Mouse (Mus musculus): ENCODE measurements around the gene Ccdc57. TPM values are rescaled to one million over a fixed set of nuclear protein-coding genes. Genes with fewer than 3 reads are reported as not detected.

The Ccdc57 gene
- polyA plus RNA-seq, 1 experiment from 2014 or later, result 6.0 TPM

DNA sequence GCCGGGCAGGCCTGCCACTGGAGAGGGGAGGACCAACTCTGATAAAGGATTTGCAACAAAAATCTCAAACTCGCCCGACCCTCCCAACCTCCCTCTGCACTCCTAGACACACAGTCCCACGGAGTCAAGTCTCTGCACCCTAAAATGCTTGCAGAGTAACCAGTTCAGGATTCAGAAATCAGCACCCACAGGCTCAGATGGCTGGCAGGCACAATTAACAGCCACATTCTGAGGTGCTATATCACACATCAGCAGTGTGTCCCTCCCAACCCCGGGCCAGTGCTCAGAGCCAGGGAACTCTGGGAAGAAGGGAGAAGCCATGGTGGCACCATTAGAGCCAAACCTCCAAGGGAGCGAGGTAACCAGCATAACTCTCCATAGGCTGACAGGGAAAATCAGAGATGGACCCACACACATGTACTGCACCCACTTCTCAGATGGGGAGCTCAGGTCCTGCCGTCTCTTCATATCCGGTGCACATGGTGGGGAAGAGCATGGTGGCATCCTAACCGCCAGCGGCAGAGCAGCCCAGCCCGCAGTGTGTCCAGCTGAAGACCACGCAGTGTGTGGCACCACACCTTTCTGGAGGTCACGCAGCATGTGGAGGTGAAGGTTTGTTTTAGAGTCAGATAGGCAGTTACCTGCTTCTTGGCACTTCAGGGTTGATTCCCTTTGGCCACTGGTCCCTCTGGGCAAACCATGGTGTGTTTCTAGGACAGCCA lies 29.5 kb upstream of the Ccdc57 start:
- Histone ChIP-seq H3K4me1 (peaks cover 61% of the 10 kb centered on the region), H3K27ac (no peak overlapping the region)

GRCm38 (mm10) chr11:120961594-120961993 lies 28.9 kb upstream of the Ccdc57 start:
- H3K9me3 ChIP-seq, result no peaks in the 10 kb centered on the region
- no peak overlapping the region for H3K27ac ChIP-seq
- peaks cover 99% of the 10 kb centered on the region for H3K36me3 ChIP-seq
- H3K4me1 ChIP-seq, result peaks cover 67% of the 10 kb centered on the region
- H3K4me3 ChIP-seq, result no peak overlapping the region
- WGBS, result 84% methylated on average over 7 of the region's 7 CpGs
- no peaks in the 10 kb centered on the region for H3K27me3 ChIP-seq (ENCODE audit: insufficient read depth, poor library complexity, severe bottlenecking)
- no peak for DNase-seq (ENCODE audit: low spot score)

More for the DNA sequence above, 29.5 kb upstream of the Ccdc57 start:
- WGBS, result 85% methylated on average over 13 of the region's 13 CpGs
- no peak for DNase-seq (ENCODE audit: low spot score)
- Histone ChIP-seq H3K9me3 (no peaks in the 10 kb centered on the region), H3K36me3 (peaks cover 99% of the 10 kb centered on the region), H3K4me3 (no peak overlapping the region), H3K27me3 (ENCODE audit: insufficient read depth, poor library complexity, severe bottlenecking) (no peaks in the 10 kb centered on the region)

DNA sequence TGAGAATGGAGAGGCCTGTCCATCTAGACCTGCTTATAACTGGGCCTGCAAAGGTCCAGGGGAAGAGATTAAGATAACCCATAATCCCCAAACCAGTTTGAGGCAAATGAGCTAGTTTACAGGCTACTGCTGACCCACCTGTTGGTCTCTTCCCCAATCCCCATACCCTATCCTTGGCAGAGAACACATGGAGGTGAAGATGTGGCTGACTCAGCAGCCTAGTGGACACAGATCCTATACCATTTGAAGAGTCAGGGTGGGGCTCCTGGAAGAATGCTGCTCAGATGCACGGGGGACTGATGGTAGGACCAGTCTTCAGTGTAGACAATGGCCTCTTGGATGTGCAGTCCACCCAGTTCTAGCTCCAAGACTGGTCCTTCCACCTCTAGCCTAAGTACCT lies 27.6 kb upstream of the Ccdc57 start:
- no peak for DNase-seq (ENCODE audit: low spot score)
- 71% methylated on average over 1 of the region's 1 CpGs for WGBS
- no peak overlapping the region for H3K27ac ChIP-seq
- no peaks in the 10 kb centered on the region for H3K9me3 ChIP-seq
- no peaks in the 10 kb centered on the region for H3K27me3 ChIP-seq (ENCODE audit: insufficient read depth, poor library complexity, severe bottlenecking)
- H3K4me1 ChIP-seq, result peaks cover 65% of the 10 kb centered on the region
- no peak overlapping the region for H3K4me3 ChIP-seq
- peaks cover 99% of the 10 kb centered on the region for H3K36me3 ChIP-seq

- no peak for DNase-seq (ENCODE audit: low spot score)
- Histone ChIP-seq H3K4me3 (no peak overlapping the region), H3K27me3 (ENCODE audit: insufficient read depth, poor library complexity, severe bottlenecking) (no peaks in the 10 kb centered on the region), H3K9me3 (no peaks in the 10 kb centered on the region), H3K36me3 (peaks cover 99% of the 10 kb centered on the region), H3K27ac (peak overlapping the region; percentile 57; the same call in 1 of the 2 replicates), H3K4me1 (peaks cover 65% of the 10 kb centered on the region)
- WGBS, result 60% methylated on average over 3 of the region's 3 CpGs
Observed at GRCm38 (mm10) chr11:120959564-120959963, 26.9 kb upstream of the Ccdc57 start.

DNA sequence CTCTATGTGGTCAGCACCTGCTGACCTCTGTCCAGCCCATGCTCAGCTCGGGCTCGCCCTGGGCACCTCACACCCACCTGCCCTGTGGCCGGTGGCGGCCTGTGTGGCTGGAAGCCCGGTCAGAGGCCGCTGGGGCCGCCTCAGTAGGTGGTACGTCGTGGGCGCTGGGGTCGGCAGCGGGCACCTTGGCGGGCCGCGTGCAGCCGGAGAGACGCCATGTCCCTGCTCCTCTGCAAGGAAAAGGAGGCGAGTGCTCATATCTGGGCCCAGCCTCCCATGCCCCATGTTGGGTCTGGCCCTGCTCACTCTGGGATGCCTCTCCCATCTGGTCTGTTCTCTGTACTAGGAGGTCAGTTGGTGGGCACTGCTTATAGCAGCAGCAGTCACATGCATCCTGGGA lies 26.4 kb upstream of the Ccdc57 start:
- H3K9me3 ChIP-seq, result no peaks in the 10 kb centered on the region
- peak overlapping the region; percentile 57; the same call in 1 of the 2 replicates for H3K27ac ChIP-seq
- H3K4me1 ChIP-seq, result peaks cover 65% of the 10 kb centered on the region
- 87% methylated on average over 18 of the region's 18 CpGs for WGBS
- H3K4me3 ChIP-seq, result no peak overlapping the region
- peaks cover 99% of the 10 kb centered on the region for H3K36me3 ChIP-seq
- DNase-seq (ENCODE audit: low spot score), result no peak
- no peaks in the 10 kb centered on the region for H3K27me3 ChIP-seq (ENCODE audit: insufficient read depth, poor library complexity, severe bottlenecking)

DNA sequence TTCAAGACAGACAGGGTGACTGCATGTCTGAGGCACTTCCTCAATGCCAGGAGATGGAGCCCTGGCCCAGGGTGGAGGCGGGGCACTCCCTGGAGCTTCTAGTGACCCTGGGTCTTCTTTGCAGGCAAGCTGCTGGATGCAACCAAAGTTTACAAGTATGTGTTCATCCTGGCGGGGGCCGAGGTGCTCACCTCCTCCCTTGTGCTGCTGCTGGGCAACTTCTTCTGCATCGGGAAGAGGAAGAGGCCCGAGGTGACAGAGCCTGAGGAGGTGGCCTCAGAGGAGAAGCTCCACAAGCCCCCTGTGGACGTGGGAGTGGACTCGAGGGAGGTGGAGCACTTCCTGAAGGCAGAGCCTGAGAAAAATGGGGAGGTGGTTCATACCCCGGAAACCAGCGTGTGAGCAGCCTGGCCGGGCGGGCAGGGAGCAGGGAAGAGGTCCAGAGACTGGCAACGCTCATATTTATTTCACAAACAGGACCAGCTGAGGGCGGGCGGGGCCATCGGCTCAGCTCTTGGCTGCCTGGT lies 25.1 kb upstream of the Ccdc57 start:
- peak overlapping the region; percentile 42 for H3K27ac ChIP-seq
- no peak overlapping the region for H3K4me3 ChIP-seq
- WGBS, result 67% methylated on average over 15 of the region's 15 CpGs
- H3K36me3 ChIP-seq, result peaks cover 92% of the 10 kb centered on the region
- H3K9me3 ChIP-seq, result no peaks in the 10 kb centered on the region
- no peak for DNase-seq (ENCODE audit: low spot score)
- peaks cover 68% of the 10 kb centered on the region for H3K4me1 ChIP-seq
- no peaks in the 10 kb centered on the region for H3K27me3 ChIP-seq (ENCODE audit: insufficient read depth, poor library complexity, severe bottlenecking)

DNA sequence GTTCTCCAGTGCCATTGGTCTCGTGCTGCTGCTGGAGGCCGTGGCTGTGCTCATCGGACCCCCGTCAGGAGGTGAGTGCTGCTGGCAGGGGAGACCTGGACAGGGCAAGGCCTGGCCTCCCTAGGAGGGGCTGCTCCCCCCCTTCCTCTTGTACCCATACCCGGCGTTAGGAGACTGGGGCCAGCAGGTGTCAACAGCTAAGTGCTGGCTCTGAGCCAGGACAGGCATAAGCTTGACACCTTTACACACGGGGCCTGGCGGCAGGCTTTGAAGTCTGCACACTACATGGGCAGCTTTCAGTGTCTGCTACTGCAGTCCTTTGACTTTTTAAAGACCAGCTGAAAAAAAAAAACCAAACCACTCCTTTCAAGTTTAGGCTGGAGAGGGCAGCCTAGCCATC lies 24.4 kb upstream of the Ccdc57 start:
- Histone ChIP-seq H3K4me1 (peaks cover 76% of the 10 kb centered on the region), H3K27ac (no peak overlapping the region; the same call in 1 of the 2 replicates), H3K9me3 (no peaks in the 10 kb centered on the region), H3K27me3 (ENCODE audit: insufficient read depth, poor library complexity, severe bottlenecking) (no peaks in the 10 kb centered on the region), H3K36me3 (peaks cover 85% of the 10 kb centered on the region), H3K4me3 (no peak overlapping the region)
- DNase-seq (ENCODE audit: low spot score), result no peak
- 49% methylated on average over 8 of the region's 8 CpGs for WGBS

DNA sequence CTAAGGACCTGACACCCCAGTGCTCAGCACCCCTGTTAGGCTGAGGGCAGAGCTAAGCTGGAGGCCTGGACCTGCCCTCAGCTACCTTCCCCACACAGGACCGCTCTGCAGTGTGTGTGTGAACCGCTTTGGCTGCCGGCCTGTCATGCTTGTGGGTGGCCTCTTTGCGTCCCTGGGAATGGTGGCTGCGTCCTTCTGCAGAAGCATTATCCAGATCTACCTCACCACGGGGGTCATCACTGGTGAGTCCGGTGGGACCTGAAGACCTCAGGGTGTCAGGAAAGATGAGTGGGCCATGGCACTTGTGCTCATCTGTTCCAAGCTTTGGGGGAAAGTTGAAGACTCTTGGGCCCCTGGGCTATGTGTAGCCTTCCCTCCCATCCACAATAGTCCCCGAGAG lies 23.0 kb upstream of the Ccdc57 start:
- Histone ChIP-seq H3K27ac (no peak overlapping the region), H3K4me1 (peaks cover 87% of the 10 kb centered on the region), H3K9me3 (no peaks in the 10 kb centered on the region), H3K4me3 (no peak overlapping the region), H3K27me3 (ENCODE audit: insufficient read depth, poor library complexity, severe bottlenecking) (no peaks in the 10 kb centered on the region), H3K36me3 (peaks cover 72% of the 10 kb centered on the region)
- no peak for DNase-seq (ENCODE audit: low spot score)
- 92% methylated on average over 8 of the region's 8 CpGs for WGBS

- Histone ChIP-seq H3K4me1 (peaks cover 88% of the 10 kb centered on the region), H3K27me3 (ENCODE audit: insufficient read depth, poor library complexity, severe bottlenecking) (no peaks in the 10 kb centered on the region), H3K4me3 (no peak overlapping the region), H3K27ac (peak overlapping the region; percentile 42), H3K36me3 (peaks cover 64% of the 10 kb centered on the region), H3K9me3 (no peaks in the 10 kb centered on the region)
- no peak for DNase-seq (ENCODE audit: low spot score)
- 82% methylated on average over 5 of the region's 5 CpGs for WGBS
Observed at GRCm38 (mm10) chr11:120954936-120955335, 22.3 kb upstream of the Ccdc57 start.

- peak; percentile 86 for DNase-seq (ENCODE audit: low spot score)
- H3K4me1 ChIP-seq, result peaks cover 78% of the 10 kb centered on the region
- no peaks in the 10 kb centered on the region for H3K9me3 ChIP-seq
- H3K36me3 ChIP-seq, result peaks cover 35% of the 10 kb centered on the region
- H3K27me3 ChIP-seq (ENCODE audit: insufficient read depth, poor library complexity, severe bottlenecking), result peaks cover 4% of the 10 kb centered on the region; the same call in 1 of the 2 replicates
- peak overlapping the region; percentile 69 for H3K4me3 ChIP-seq
- peak overlapping the region; percentile 97 for H3K27ac ChIP-seq
- WGBS, result 62% methylated on average over 9 of the region's 9 CpGs
Observed at GRCm38 (mm10) chr11:120951731-120952730, 19.4 kb upstream of the Ccdc57 start.

- Histone ChIP-seq H3K9me3 (no peaks in the 10 kb centered on the region), H3K4me3 (peak overlapping the region; percentile 69), H3K4me1 (peaks cover 70% of the 10 kb centered on the region), H3K27ac (peak overlapping the region; percentile 97), H3K36me3 (peaks cover 27% of the 10 kb centered on the region), H3K27me3 (ENCODE audit: insufficient read depth, poor library complexity, severe bottlenecking) (peaks cover 4% of the 10 kb centered on the region; the same call in 1 of the 2 replicates)
- 23% methylated on average over 8 of the region's 8 CpGs for WGBS
- DNase-seq (ENCODE audit: low spot score), result no peak
Observed at GRCm38 (mm10) chr11:120951237-120951636, 18.6 kb upstream of the Ccdc57 start.

DNA sequence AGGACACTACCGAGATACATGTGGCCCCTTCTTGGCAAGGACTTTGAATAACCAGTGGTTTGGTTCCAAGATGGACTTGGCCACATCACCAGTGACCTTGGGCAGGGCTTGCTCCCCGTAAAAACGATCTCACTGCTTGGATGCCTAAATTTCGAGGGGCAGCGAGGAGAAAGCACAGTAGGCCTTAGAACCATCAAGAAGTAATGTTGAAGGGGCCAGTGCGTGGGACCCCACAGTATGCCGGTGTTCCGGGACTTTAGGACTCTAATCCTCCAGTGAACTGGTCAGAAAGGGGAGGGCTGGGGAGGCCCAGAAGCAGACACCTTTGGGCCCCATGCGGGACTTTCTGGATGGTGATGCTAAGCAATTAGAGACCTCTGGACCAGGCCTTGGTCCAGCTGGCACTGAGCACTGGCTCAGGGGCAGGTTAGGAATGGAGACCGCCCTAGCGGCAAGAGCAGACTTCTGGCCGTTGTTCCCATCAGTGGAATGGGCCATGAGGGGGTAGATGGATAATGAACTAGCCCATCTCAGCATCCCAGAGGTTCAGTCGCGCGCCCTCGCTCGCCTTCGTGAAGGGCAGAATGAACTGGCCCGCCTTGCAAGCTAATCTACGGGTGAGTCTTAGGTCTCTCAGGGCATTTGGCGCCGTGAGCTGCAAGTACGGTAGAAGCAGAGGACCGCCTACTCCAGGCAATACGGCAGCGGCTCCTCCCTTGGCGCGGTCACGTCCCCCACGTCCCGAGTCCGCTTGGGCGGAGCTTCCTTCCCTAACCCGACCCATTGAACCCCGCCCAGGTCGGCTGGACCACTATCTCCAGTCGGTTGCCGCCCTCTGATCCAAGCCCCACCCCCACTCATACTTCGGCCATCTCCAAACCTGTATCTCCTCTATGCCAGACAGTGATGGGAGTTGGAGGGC lies 17.9 kb upstream of the Ccdc57 start:
- H3K27ac ChIP-seq, result peak overlapping the region; percentile 97

More for the DNA sequence above, 17.9 kb upstream of the Ccdc57 start:
- peaks cover 20% of the 10 kb centered on the region for H3K36me3 ChIP-seq
- H3K4me1 ChIP-seq, result peaks cover 67% of the 10 kb centered on the region
- H3K27me3 ChIP-seq (ENCODE audit: insufficient read depth, poor library complexity, severe bottlenecking), result peaks cover 4% of the 10 kb centered on the region; the same call in 1 of the 2 replicates
- peak; percentile 99 for DNase-seq (ENCODE audit: low spot score)
- H3K9me3 ChIP-seq, result no peaks in the 10 kb centered on the region
- 1% methylated on average over 39 of the region's 39 CpGs for WGBS
- H3K4me3 ChIP-seq, result peak overlapping the region; percentile 69
